Mouse (Mus musculus) embryonic facial prominence, embryonic 11.5 days (tissue): ENCODE results near the gene Osbp2. TPM values are rescaled to one million over a fixed set of nuclear protein-coding genes. Genes with fewer than 3 reads are reported as not detected.

ENCODE experiments used
- ATAC-seq: fragments of 200-750 bp; cut with Nextera tagmentation; replicated peaks from 2 replicates; pipeline ENCODE4 v1.8.0; 2017; ENCODE audit warnings: low read depth; ENCODE audit not compliant: insufficient number of reproducible peaks, low FRiP score, low TSS enrichment
- DNase-seq: peaks from one replicate; pipeline ENCODE4 v3.0.0-alpha.2; 2015; ENCODE audit warnings: low spot score
- H3K27ac ChIP-seq: fragments of 300-500 bp; sonication (generic); replicated peaks from 2 replicates; pipeline ENCODE4 v1.5.1; 2014; ENCODE audit warnings: mild to moderate bottlenecking, low read depth, low read length, control low read depth
- H3K27me3 ChIP-seq: fragments of 300-500 bp; sonication (generic); 2 replicates; pipeline ENCODE4 v1.6.1; 2014; ENCODE audit warnings: mild to moderate bottlenecking, low read length, moderate library complexity, mixed read lengths; ENCODE audit not compliant: control insufficient read depth, insufficient read depth
- H3K36me3 ChIP-seq: fragments of 300-500 bp; sonication (generic); replicated peaks from 2 replicates; pipeline ENCODE4 v1.6.1; 2014; ENCODE audit warnings: low read depth, mild to moderate bottlenecking, low read length, moderate library complexity, mixed read lengths; ENCODE audit not compliant: control insufficient read depth, insufficient read depth
- H3K4me1 ChIP-seq: fragments of 300-500 bp; sonication (generic); 2 replicates; pipeline ENCODE4 v1.6.1; 2014; ENCODE audit warnings: low read length, mixed read lengths; ENCODE audit not compliant: control insufficient read depth, insufficient read depth
- H3K4me2 ChIP-seq: fragments of 300-500 bp; sonication (generic); 2 replicates; pipeline ENCODE4 v1.6.1; 2014; ENCODE audit warnings: low read depth, mild to moderate bottlenecking, control low read depth, low read length, moderate library complexity
- H3K4me3 ChIP-seq: fragments of 300-500 bp; sonication (generic); 2 replicates; pipeline ENCODE4 v1.5.1; 2014; ENCODE audit warnings: low read depth, low read length, control low read depth
- H3K9ac ChIP-seq: fragments of 300-500 bp; sonication (generic); replicated peaks from 2 replicates; pipeline ENCODE4 v1.6.1; 2014; ENCODE audit warnings: mild to moderate bottlenecking, control low read depth, low read length
- H3K9me3 ChIP-seq: fragments of 300-500 bp; sonication (generic); replicated peaks from 2 replicates; pipeline ENCODE4 v1.6.1; 2016; ENCODE audit warnings: mild to moderate bottlenecking, low read length, inconsistent platforms, mixed read lengths; ENCODE audit not compliant: control insufficient read depth
- WGBS: fragments of 180-500 bp; shearing (Covaris S2); extraction: QIAGEN DNeasy Blood & Tissue Kit; methylation state at CpG from one replicate; pipeline ENCODE4 v1.1.7; 2014; 5-methylcytosine and 5-hydroxymethylcytosine counted together
- polyA plus RNA-seq: library from polyadenylated mRNA; unstranded; fragments of >200 nt; fragmentation: Nextera tagmentation; extraction: Ambion mirVana; gene quantifications from 2 replicates; pipeline ENCODE4 v1.2.1, GENCODE M21; 2014

Gene Osbp2
- polyA plus RNA-seq, 1 experiment from 2014 or later: 0.55 TPM

GRCm38 (mm10) chr11:3859778-3860177, 3.9 kb downstream of the Osbp2 start:
- H3K4me2 ChIP-seq: no peak overlapping the region
- no peak for ATAC-seq
- 93% methylated on average over 4 of the region's 4 CpGs for WGBS

GRCm38 (mm10) chr11:3857902-3858301, 5.8 kb downstream of the Osbp2 start:
- Histone ChIP-seq H3K4me2 (no peak overlapping the region), H3K27me3 (peaks cover 4% of the 10 kb centered on the region; the same call in 1 of the 2 replicates), H3K9ac (no peak overlapping the region), H3K4me3 (no peak overlapping the region), H3K4me1 (no peaks in the 10 kb centered on the region), H3K9me3 (no peaks in the 10 kb centered on the region), H3K36me3 (no peaks in the 10 kb centered on the region), H3K27ac (no peak overlapping the region)
- no peak for ATAC-seq
- WGBS: 70% methylated on average over 5 of the region's 5 CpGs
- DNase-seq: no peak

More at GRCm38 (mm10) chr11:3859778-3860177, 3.9 kb downstream of the Osbp2 start:
- H3K4me3 ChIP-seq: no peak overlapping the region
- no peak overlapping the region for H3K27ac ChIP-seq
- DNase-seq: no peak
- H3K9me3 ChIP-seq: no peaks in the 10 kb centered on the region
- H3K4me1 ChIP-seq: peaks cover 3% of the 10 kb centered on the region; the same call in 1 of the 2 replicates
- H3K9ac ChIP-seq: no peak overlapping the region
- H3K36me3 ChIP-seq: no peaks in the 10 kb centered on the region
- H3K27me3 ChIP-seq: peaks cover 7% of the 10 kb centered on the region; the same call in 1 of the 2 replicates

GRCm38 (mm10) chr11:3855846-3856245, 7.9 kb downstream of the Osbp2 start:
- H3K27me3 ChIP-seq: no peaks in the 10 kb centered on the region
- no peak for DNase-seq
- H3K27ac ChIP-seq: no peak overlapping the region
- H3K4me2 ChIP-seq: no peak overlapping the region
- H3K4me1 ChIP-seq: no peaks in the 10 kb centered on the region
- no peak overlapping the region for H3K9ac ChIP-seq
- H3K4me3 ChIP-seq: no peak overlapping the region
- no peak for ATAC-seq
- WGBS: 86% methylated on average over 5 of the region's 5 CpGs
- H3K9me3 ChIP-seq: no peaks in the 10 kb centered on the region
- no peaks in the 10 kb centered on the region for H3K36me3 ChIP-seq

- no peaks in the 10 kb centered on the region for H3K36me3 ChIP-seq
- 90% methylated on average over 3 of the region's 3 CpGs for WGBS
- no peaks in the 10 kb centered on the region for H3K9me3 ChIP-seq
- H3K27me3 ChIP-seq: no peaks in the 10 kb centered on the region
- DNase-seq (no peak), ATAC-seq (no peak)
- H3K9ac ChIP-seq: no peak overlapping the region
- no peaks in the 10 kb centered on the region for H3K4me1 ChIP-seq
- no peak overlapping the region for H3K27ac ChIP-seq
- no peak overlapping the region for H3K4me2 ChIP-seq
- no peak overlapping the region for H3K4me3 ChIP-seq
These were observed 9.5 kb downstream of the Osbp2 start for GRCm38 (mm10) chr11:3854156-3854555.

- Histone ChIP-seq H3K9me3 (no peaks in the 10 kb centered on the region), H3K9ac (no peak overlapping the region), H3K27me3 (no peaks in the 10 kb centered on the region), H3K36me3 (no peaks in the 10 kb centered on the region), H3K27ac (no peak overlapping the region), H3K4me3 (no peak overlapping the region), H3K4me1 (no peaks in the 10 kb centered on the region), H3K4me2 (no peak overlapping the region)
- 85% methylated on average over 5 of the region's 5 CpGs for WGBS
- no peak for ATAC-seq
- no peak for DNase-seq
These were observed 10.1 kb downstream of the Osbp2 start for GRCm38 (mm10) chr11:3853481-3854034.

- no peaks in the 10 kb centered on the region for H3K27me3 ChIP-seq
- no peak overlapping the region for H3K27ac ChIP-seq
- ATAC-seq (no peak), DNase-seq (no peak)
- no peaks in the 10 kb centered on the region for H3K4me1 ChIP-seq
- no peak overlapping the region for H3K9ac ChIP-seq
- H3K4me3 ChIP-seq: no peak overlapping the region
- no peaks in the 10 kb centered on the region for H3K36me3 ChIP-seq
- H3K4me2 ChIP-seq: no peak overlapping the region
- H3K9me3 ChIP-seq: no peaks in the 10 kb centered on the region
- 93% methylated on average over 10 of the region's 10 CpGs for WGBS
These were observed 10.7 kb downstream of the Osbp2 start for GRCm38 (mm10) chr11:3853031-3853430.

DNA sequence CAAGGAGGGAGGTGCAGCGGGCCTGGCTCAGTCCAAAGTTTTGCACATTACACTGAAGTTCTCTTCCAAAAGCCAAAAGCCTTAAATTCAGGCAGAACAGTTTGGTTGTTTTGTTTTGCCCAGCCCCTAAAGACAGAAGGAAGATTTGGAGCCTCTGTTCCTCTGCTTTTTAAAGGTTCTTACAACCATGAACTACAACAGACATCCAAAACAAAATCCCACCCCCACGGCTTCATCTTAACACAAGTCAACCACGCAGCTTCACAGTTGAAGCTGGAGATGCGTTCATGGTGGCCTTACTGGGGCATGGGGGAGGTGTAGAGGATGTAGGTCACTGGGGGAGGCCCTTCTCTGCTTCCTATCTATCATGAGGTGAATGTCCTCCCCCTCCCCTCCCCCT, 11.8 kb downstream of the Osbp2 start:
- Histone ChIP-seq H3K4me3 (no peak overlapping the region), H3K36me3 (no peaks in the 10 kb centered on the region), H3K9ac (no peak overlapping the region), H3K27me3 (no peaks in the 10 kb centered on the region), H3K4me2 (no peak overlapping the region), H3K4me1 (no peaks in the 10 kb centered on the region), H3K9me3 (no peaks in the 10 kb centered on the region), H3K27ac (no peak overlapping the region)
- WGBS: 75% methylated on average over 4 of the region's 4 CpGs
- no peak for DNase-seq
- no peak for ATAC-seq

DNA sequence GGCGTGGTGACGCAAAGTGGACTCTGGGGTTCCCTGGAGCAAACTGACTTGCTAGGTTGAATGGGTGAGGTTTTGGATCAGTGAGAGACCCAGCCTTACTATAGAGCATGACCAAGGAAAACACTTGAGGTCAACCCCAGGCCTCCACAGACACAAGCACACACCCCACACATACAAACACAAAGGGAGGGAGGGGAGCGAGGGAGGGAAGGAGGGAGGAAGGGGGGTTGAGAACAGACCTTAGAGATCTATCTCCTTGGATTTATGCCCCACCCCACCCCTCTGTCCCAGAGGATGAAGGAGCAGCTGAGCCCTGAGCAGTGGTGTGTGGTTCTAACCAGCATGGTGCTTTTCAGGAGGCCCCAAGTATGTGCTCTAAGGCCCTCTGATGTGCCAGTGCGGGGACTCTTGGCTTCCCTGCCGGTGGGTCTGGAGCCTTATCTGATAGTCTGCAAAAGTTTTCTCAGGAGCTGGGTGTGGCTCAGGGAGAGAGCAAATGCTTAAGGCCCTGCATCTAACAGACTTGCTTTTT, 12.9 kb downstream of the Osbp2 start:
- Histone ChIP-seq H3K4me1 (no peaks in the 10 kb centered on the region), H3K27me3 (no peaks in the 10 kb centered on the region), H3K36me3 (no peaks in the 10 kb centered on the region), H3K4me2 (no peak overlapping the region), H3K9me3 (no peaks in the 10 kb centered on the region), H3K4me3 (no peak overlapping the region), H3K27ac (no peak overlapping the region), H3K9ac (no peak overlapping the region)
- DNase-seq (no peak), ATAC-seq (no peak)
- 75% methylated on average over 4 of the region's 5 CpGs for WGBS
